Mouse (Mus musculus) gastrocnemius, postnatal 4 days (tissue): Measurements from ENCODE around the gene Hoxc10. TPM values are rescaled to one million over a fixed set of nuclear protein-coding genes. Genes with fewer than 3 reads are reported as not detected.

Experiments
- DNase-seq, 2 experiments: peaks; one replicate each; pipeline ENCODE4 v3.0.0; 2021 to 2022; ENCODE audit warnings: low spot score in 2 of 2, mixed read lengths in 2 of 2
- total RNA-seq, 2 experiments: library from RNA; stranded (reverse); gene quantifications; 2 replicates each; pipeline ENCODE4 v1.2.3; 2021

The Hoxc10 gene
- total RNA-seq, 2 experiments from 2014 or later = 45.2 to 46.4 TPM

DNA sequence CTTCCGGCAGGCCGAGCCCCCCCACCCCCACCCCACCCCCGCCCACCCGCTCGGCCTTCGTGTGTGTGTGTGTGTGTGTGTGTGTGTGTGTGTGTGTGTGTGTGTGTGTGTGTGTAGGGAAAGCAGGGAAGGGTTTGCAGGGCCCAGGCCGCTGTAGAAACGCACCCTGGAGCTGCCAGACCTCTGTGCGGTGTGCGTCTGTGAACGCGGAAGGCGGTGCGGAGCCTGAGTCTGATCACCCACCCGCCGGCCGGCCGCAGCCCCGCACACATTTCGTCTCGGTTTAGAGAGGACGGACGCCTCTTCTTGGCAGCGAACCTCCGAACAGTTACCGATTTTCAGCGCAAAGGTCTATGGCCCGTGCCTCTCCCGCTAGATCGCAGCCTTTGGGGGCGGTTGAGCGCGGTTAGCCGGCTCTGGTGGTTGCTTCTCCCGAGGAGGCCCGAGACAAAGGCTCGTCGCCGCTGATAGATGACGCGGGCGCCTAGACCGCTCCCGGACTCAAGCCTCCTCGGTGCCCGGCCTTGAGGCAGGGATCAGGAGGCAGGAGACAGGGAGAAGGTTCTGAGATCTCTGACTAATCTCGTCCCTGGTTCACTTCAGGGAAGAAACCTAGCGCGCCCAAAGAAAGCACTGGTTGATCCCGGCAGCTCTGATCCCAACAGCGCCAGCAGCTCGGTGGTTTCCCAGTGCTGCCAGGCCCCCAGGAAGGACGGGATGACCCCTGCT is 23.7 kb upstream of the Hoxc10 start:
- peak in 1 of 2 experiments; percentile 75 for DNase-seq

DNA sequence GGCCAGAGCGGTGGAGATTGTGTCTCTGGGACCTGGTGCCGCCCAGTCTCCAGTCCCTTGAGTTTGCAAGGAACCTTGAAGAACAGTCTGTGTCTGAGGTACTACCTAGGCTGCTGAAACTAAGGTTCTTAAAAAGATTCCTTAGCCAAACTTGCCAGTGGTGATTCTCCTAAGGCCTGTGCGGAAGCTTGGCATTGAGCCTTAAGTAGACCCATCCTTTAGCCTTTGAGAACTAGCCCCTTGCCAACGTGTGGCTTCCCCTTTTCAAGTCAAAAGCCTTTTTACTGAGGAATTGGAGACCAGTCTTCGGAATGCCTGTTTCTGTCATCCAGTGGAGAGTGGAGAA is 23.2 kb upstream of the Hoxc10 start:
- no peak for DNase-seq

DNA sequence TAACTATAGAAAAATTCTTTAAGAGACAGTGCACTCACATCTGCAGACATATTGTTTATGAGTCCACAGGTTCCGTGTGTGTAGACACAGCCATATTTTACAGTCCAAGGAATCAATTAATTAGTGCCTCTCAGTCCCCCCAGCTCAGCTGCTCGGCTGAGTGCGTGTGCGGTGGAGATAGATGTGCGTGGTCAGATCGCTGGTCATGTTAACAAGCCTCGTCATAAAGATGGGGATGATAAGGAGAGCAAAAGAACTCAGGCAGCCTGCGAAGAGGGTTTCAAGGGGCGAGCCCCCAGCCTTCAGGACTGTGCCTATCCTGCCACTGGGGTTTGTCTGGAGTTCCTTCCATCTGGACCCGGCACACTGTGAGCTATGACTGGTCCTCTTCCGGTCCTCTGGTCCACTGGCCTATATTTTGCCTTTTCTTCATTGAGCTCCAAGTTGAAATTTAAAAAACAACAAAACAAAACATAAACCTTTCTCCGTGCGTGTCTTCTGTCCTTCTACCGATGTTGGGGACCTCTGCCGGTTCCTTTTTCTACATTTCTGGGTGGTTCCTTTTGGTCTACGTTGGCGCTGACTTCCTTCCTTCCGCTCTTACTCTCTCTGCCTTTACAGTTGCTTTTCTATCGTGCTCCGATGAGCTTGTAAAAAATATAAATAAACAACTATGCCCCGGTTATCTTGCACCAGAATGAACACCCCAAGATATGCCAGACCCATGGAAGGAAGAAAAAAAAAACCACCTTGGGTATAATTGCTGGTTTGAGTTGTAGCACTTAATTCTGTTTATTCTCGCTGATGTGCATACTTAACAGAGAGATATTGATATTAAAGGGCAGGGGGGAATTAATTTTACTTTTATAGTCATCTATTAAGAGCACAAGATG is 21.2 kb upstream of the Hoxc10 start:
- no peak for DNase-seq

DNA sequence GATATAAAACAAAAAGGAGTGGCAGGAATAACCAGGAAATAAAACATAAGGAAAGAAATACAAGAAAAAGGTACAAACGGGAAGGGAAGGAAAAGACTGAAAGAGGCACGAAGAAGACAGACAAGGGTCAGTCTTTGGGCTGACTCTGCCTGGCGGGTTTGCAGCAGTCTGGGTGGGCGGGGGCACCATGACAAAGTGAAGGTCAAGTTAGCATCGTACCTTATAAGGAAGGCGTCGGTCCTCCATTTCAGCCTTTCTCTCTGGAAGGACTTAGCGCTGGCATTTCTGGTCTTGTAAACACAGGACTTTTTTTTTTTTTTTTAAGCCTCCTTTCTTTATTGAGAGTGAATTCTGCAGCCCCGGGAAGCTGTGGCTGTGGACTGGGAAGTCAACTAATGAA is 19.3 kb upstream of the Hoxc10 start:
- DNase-seq = no peak

DNA sequence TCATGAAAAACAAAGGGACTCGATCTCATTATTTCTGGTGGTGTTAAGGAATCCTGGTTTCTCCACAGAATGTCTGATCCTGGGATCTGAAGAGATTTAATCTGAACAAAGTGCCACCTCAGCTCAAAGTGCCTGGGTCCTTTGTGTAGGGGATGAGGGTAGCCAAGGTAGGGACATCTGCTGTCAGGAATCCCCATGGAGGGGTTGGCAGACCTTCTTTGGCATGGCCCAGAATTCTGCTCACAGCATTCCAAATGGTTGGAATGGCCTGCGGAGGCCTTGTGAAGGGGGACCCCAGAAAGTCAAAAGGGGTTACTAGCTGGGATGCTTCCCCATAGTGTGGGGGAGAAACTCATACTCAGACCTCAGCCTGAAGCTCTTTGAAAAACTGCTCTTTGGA is 17.8 kb upstream of the Hoxc10 start:
- DNase-seq = no peak

DNA sequence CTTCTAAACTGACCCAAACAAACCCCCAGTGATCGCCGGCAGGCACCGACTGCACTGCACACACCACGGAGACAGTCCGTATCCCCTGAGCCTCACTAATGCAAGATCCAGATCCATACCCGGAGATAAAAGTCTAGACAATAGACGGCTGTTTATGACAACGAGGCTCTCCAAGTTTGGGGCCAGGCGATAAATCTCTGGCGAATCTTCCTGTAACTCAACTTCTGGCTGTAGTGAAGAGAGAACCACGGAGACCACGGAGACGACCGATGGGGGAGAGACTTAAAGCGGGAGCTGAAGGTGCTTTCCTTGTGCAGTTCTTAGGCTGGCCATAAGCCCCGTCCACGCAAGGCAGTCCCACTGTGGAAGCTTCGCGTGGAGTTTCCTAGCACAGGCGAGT is 16.9 kb upstream of the Hoxc10 start:
- no peak for DNase-seq

DNA sequence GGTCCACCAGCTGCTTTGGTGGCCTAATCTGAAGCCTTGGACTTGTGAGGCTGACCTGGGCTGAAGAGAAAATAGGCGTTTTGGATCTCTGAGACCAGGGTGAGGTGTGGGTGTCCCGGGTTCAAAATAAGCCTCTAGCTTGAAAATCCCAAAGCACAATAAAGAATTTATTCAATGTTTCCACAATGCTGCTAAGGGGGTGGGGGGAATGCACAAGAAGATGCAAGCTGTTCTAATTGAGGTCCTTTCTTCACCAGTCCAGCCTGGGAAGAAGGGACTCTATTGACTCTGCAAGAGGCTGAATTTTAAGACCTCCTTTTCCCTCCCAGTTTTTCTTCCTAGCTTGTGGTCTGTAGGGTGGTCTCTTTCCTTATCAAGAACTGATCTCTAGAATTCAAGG is 15.7 kb upstream of the Hoxc10 start:
- no peak for DNase-seq

DNA sequence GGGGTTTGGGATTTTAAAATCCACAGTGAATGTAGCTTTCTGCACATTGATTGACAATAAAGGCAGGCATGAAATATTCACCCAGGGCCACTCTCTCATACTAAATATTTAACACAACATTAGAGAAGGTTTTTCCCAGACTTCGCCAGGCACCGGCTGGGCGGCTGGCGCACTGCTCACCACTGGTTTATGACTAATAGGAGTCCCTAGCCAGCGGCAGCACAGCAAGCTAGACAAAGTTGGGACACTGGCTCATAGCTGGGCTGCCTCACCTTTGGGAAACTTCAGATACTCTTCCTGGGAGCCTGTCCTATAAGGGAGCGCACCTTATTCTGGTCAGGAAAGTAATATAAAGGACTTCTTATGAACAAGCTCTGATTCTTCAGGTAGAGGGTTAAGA is 13.0 kb upstream of the Hoxc10 start:
- no peak for DNase-seq

DNA sequence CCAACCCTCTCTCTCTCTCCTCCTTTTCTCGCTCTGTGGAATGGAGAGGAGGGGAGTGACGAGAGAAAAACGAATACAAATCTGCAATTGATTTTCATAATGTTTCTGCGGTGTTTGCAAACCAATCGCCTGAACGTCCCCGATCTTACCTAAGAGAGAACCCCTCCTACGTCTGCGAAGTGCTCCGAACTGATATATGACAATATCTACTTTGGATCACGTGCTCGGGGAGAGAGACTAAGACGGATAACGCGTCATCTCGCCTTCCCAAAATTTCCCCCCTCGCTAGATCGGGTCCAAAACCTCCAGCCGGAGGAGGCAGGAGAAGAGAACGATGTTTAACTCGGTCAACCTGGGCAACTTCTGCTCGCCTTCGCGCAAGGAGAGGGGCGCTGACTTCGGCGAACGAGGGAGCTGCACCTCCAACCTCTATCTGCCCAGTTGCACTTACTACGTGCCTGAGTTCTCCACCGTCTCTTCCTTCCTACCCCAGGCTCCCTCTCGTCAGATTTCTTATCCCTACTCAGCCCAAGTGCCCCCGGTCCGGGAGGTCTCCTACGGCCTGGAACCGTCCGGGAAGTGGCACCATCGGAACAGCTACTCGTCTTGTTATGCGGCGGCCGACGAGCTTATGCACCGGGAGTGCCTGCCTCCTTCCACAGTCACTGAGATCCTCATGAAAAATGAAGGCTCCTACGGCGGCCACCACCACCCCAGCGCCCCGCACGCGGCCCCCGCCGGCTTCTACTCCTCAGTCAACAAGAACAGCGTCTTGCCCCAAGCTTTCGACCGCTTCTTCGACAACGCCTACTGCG is 12.2 kb upstream of the Hoxc10 start, which contains the start of gene Hoxc11:
Hoxc11 (plus strand) TSS at position 236 of the 815 bp plus-strand sequence.
- DNase-seq = no peak

DNA sequence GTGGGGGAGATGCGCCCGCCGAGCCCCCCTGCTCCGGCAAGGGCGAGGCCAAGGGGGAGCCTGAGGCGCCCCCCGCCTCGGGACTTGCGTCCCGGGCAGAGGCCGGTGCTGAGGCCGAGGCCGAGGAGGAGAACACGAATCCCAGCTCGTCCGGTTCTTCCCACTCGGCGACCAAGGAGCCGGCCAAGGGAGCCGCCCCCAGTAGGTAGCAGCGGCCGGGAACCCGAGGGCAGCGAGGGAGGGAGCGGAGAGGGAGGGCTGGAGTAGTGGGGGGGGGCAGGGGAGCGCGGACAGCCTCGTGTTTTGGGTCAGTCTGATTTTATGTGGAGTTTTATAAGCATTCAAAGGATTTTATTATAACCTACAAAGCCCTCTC is 11.6 kb upstream of the Hoxc10 start:
- peak in 1 of 2 experiments; percentile 68 for DNase-seq

DNA sequence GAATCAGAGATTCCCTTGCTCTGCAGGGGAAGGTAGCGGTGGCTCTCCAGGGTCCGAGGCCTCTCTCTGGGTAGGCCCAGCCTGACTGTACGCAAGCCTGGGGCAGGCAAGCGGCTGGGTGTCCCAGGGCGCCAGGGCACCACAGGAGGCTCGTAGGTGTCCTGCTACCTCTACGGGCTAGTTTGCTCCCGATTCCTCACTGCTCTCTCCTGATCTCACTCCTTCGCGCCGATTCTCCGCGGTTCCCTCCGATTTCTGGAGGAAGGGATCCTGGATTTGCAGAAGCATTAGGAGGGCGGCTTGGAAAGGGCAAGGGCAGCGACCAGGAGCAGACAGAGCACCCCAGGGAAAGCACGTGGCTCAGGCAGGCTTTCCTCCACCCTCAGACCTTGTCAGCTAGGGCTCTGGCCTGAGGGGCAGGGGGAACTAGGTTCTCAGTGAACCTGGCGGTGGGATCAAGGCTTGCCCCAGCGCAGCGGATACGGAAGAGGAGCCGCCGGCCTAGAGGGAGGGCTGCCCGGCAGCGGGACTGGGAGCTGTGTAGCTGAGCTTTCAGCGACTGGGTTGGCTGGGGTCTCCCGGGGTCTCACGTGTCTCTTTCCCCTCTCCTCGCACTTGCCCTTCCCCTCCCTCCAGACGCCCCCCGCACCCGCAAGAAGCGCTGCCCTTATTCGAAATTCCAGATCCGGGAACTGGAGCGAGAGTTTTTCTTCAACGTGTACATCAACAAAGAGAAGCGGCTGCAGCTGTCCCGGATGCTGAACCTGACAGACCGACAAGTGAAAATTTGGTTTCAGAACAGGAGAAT is 10.6 kb upstream of the Hoxc10 start:
- no peak for DNase-seq

DNA sequence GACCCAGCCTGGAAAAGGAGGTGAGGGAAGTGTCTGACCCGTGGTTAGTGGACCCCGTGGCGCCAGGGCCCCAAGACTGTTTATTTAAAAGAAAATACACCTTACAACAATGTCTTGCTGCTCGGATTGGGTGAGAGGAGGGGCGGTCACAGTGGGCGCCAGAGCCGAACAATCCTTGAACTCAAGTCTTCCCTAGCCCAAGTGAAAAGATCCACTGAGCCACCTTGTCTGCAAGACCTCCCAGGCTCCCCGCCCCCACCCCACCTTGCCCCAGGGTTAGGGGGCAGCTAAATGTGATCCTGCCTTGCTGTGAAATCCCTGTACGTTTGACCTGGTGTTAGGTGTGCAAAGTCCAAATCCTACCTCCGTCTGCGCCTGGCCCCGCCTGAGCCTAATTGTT is 9.7 kb upstream of the Hoxc10 start:
- no peak for DNase-seq

DNA sequence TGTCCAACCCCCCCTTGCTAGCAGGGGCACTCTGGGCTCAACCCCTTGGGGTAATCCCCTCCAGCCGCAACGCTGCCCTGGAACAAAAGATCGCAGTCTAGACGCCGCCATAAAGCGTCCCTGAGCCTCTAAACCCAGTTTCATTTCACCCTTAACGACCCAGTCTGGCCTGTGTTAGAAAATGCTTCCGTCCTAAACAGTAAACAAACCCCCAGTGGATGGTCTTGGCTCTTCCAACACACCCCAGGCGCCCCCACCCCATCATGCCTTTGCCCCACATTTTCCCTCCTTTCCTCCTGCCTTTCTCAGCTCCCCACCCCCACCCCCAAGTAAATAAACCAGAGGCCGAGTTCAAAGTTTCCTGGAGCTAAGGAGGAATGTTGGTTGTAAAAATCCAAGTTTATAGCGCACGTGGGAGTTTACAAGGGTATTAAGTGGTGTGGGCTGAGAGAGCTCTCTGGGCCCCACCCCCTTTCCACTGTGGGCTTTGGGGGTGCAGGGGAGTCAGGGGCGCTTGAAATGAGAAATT is 6.9 kb upstream of the Hoxc10 start:
- no peak for DNase-seq

DNA sequence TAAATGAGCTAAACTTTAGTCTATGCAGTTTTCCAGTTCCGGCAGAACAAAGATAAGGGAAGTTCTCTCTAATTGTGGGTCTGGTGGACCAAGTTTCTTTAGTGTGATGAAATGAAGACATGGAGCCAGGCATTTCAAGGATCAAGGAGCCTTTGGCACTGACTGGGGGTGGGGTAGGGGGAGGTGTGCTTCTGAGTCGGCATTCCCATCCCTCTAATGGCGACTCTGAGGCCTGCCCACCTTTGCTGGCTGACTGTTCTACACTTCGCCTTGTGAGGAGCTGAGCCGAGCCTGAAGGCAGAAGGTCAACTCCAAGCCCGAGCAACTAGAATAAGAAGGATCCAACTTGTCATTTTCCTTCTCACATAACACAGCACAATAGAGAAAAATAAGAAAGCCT is 4.9 kb upstream of the Hoxc10 start:
- no peak for DNase-seq

DNA sequence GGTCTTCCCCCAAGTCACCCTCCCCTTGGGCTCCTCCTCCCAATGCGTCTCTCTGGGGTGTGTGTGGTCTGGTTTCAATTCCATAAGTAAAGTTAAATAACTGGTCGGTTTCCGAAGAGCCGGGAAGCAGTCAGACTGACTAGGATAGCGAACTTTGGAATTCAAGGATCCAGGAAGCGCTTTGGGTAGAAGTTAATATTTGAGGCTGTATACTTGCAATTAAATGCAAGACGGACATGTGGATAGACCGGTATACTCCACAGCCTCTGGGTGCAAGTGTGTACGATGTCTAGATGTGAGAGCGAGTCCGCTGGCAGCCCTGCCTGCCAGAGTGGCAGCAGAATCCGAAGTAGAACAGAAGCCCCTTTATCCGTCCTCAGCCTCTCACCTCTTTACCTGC is 4.1 kb upstream of the Hoxc10 start:
- DNase-seq = no peak

DNA sequence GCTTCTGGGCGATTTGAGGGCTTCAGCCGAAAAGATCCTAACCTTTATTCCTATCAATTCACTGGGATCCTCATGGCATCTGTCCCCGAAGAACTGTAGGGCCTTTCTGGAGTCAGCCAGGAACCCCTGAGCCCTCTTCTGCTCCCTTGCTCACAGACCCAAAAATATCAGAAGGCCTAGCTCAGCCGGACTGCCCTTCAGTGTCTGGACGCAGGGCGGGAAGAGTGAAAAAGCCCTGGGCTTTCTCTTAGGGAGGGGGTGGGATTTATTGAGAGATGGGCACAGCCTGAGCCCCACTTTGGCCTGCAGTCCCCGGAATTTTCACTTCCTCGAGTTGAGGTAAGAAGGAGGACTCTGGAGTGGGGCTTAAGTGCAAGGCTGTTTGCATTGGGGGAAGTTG is 3.3 kb upstream of the Hoxc10 start:
- DNase-seq = no peak

DNA sequence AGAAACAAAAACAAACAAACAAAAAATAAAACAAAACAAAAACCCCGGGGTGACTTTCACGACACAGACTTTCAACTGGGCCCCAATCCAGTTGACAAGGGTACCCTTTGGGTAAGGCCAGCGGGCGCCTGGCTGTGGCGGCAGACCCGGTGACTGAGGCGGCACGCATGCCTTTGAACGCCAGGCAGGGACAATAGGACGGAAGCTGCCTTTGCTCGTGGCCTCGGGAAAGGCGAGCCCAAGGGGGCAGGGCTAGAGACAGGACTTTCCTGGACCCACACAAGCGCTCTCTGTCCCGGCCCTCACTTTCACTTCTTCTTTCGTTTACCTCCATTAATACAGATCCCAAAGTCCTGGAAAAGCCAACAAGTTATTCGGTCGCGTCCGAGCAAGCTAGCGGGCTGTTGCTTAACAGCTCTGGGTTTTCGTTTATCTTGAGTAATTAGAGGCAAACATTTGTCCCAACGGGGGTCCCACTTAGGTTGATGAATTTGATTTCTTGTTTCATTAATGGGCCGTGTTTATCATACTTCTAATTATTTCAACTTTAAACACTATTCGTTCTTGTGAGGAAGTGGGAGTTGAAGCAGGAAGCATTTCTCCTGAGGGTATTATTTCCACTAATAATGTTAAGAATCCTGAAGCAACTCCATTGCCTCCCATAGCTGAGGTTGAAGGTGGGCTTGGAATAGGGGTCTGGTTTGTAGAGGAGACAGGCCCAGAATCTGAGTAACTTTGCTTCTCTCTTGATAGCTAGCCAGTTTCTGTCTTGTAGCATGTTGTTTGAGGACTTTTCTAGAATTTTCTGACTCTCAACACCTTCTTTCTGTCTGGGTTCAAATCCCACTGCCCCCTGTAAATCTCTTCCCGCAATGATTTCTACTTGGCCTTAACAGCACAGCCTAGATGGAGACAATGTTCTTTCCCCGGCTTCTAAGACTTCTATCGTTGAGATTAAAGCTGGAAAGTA is 2.6 kb upstream of the Hoxc10 start:
- peak in 1 of 2 experiments; percentile 74 for DNase-seq

DNA sequence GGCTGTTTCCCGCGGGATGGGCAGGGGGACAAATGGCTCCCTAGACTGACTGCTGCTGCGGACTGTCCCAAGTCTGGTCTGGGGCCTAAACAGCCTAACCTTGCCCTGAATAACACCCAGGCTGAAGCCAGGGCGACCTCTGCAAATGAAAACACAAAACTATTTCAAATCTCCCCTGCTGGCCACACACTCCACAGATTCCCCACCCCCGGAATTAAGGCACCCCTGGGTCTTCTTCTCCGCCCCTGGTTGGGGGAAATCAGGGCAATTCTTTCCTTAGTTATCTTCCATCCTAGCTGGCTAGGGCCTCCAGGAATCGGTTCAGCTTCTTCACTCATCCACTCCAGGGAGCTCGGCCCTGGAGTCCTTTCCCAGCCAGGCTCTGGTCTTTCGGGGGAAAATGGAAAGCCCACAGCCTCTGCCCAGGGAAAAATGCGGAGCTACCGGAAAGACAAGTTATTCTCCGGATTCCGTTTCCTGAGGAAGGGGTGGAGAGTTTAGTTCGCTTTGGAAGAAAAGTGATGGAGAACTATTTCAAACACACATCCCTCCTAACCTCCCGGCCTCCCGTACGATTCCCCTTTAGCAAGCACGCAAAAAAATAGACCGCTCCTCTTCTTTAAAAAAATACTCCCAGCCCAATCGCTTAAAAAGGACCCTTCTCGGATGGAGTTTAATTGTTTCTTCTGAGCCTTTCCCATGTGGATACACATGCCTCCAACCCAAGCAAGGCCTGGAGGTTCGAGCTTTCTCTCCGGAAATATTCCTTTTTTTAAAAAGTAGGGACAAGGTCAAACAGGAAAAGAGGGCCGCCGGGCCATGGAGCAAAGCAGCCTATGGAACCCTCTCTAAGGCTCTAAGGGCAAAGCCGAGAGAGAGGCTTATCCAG is 1.3 kb upstream of the Hoxc10 start:
- DNase-seq = no peak
